Mouse (Mus musculus) cerebellum, adult 2 months (tissue): ENCODE results near the gene Dock3.

Experiments
- CTCF ChIP-seq: fragments of 200-500 bp; IDR thresholded peaks from 2 replicates; pipeline ENCODE4 v1.5.1; 2011; ENCODE audit warnings: low read depth, mild to moderate bottlenecking, control low read depth, low read length, moderate library complexity, borderline replicate concordance; ENCODE audit not compliant: insufficient read depth
- POLR2A ChIP-seq: fragments of 200-500 bp; IDR thresholded peaks from 2 replicates; pipeline ENCODE4 v1.6.1; 2011; ENCODE audit warnings: low read length, control low read depth, borderline replicate concordance; ENCODE audit not compliant: insufficient read depth

- TF ChIP-seq POLR2A (no peak), CTCF (no peak)
Observed at GRCm38 (mm10) chr9:106901596-106901995, 330.1 kb downstream of the Dock3 start.
